Mouse (Mus musculus) right cerebral cortex, postnatal 14 days (tissue): ENCODE results near the gene Sap30bp.

Experiments used
- DNase-seq: peaks from one replicate; pipeline ENCODE4 v3.0.0; 2022

Sap30bp gene

DNA sequence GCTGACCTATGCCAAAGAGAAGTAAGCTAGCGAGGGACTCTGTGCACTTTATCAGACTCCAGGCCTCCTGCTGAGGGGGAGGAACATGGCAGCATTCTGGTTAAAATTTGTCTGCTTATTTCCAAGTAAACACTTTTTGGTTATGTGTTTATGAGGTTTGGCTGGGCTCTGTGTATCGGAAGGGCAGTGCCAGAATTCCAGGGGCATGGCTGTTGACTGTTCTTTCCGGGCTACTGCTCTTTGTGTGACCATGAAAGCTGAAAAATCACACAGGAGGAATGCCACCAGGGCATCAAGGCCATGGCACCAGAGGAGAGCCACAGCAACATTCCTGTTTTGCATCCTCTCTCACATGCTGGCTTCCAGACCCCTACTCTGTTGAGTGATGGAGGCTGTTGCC is 27.0 kb upstream of the Sap30bp start:
- DNase-seq, result no peak

DNA sequence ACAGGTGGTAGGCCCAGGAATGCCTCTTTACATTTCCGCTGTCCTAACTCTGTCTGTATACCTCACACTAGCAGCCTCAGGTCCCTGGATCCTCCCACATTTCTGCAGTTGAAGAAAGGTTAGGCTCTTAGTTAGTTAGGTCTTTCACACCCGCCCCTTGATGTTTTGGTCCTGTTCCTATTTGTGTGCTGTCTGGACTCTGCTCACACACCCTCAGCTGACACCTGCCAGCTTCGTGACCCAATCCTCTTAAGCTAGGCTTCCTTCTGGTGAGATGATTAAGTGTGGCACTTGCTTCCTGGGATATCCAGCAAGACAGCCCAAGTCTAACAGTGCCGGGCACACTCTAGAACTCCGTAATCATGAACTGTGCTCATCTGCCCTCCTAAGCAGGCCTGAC is 26.6 kb upstream of the Sap30bp start:
- no peak for DNase-seq

DNA sequence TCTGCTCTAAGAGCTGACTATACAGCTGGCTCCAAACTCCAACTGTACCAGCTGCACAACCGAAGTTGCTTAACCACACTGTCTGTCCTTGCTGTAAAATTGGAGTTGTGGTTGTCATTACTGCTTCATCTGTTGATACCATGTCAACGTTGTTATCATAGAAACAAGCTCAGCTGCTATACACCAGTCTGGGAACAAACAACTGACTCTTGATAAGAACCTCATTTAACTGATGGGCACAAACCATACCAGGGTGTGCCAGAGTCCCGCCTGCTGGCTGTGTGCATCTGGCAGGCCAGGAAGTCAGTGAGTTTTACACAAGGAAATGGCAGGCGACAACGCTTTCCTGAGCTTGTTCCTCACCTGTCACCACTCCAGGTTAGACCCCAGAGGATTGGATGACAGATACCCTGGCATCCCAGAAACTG is 21.9 kb upstream of the Sap30bp start:
- DNase-seq, result no peak

DNA sequence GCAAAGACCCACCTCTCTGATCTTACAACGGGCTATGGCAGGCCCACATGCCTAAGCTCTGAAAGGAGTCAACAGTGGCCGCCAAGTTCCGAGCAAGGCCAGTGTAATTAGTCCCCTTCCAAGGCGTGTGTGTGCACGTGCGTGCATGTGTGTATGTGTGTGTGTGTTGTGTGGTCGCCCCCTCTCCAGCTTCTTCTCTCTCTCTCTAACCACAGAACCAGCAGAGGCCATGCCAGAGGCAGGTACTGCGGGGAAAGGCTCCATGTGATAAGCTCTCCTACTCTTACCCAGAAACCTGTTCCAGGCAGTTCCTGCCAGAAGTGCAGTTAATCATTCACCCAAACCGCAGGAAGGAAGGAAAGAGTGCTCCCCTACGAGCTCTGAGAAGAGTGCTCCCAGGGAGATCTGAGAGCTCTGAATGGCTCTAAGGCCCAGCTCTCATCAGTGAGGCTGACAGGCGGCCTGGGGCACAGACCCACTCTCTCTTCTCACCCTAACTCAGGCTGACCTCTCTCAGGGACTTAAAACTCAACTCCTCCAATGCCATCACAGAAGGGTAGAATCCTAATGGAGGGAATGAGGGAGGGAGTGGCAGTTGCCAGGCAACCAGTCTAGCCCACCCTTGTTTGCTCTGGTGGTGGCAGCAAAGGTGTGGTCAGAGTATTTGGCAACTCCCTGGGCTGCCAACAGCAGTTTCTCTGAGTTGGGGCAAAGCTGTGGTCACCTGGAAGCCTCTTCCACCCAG is 21.3 kb upstream of the Sap30bp start, which contains the start of gene Smim6:
TSS of gene Smim6 (plus strand) at position 386 of the 745 bp plus-strand sequence.
- no peak for DNase-seq

DNA sequence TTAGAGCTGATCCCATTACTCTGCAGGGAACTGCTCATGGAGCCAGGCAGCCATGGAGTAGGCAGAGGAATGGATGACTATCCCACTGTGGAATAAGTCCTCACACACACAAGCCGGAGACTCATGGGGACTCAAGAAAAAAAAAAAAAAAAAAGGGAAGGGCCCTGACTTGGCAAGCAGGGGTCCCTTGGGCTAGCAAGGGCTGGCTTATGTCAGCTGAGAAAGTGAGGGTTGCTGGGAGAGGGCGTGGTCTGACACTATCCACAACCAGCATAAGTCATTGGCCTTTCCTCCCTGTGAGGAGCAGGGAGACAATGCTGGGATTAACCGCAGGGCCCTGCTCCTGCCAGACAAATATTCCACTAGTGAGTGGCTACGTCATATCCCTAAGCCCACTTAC is 16.5 kb upstream of the Sap30bp start:
- DNase-seq, result no peak

DNA sequence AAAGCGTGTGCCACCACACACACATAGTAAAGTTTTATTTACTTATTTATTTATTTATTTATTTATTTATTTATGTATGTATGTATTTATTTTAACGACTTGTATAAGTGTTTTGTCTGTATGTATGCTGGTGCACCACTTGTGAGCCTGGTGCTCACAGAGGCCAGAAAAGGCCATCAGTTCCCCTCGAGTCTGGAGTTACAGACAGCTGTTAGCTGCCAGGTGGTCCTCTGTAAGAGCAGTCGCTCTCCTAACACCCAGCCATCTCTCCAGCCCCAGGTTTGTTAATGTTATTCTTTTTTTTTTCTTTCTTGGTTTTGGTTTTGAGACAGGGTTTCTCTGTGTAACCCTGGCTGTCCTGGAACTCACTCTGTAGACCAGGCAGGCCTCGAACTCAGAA is 14.4 kb upstream of the Sap30bp start:
- no peak for DNase-seq

DNA sequence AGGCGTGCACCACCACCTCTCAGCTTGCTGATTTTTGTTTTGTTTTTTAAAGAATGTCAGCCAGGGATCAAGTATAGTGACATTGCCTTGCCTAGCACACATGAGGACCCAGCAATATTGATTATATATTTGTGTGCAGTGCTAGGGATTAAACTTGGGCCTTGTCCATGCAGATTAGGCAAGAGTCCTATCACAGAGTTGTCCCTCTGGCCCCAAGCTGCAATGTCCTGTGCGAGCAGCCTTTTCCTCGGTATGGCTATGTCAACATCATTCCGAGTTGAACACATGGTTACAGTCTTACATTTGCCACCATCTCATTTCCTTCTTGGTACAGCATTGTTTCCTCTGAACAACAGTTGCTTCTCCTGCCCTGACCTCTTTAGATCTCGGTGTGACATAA is 14.0 kb upstream of the Sap30bp start:
- DNase-seq, result no peak

DNA sequence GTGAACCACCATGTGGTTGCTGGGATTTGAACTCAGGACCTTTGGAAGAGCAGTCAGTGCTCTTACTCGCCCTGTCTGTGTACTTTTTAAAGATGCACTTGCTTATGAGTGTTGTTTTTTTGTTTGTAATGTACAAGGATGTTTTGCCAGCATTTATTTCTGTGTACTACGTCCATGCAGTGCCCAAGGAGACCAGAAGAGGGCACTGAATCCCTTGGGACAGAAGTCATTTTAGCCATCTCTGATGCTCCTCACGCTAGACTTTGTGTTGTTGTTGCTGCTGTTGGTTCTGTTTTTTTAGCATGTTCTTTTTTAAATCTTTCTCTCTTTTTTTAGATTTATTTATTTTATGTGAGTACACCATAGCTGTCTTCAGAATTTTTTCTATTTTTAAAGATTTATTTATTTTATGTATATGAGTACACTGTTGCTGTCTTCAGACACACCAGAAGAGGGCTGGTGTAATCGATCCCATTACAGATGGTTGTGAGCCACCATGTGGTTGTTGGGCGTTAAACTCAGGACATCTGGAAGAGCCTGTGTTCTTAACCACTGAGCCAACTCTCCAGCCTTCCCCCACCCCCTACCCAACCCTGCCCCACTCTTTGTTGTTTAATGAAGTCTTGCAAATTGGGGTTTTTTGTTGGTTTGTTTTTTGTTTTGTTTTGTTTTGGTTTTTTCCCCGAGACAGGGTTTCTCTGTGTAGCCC is 12.8 kb upstream of the Sap30bp start:
- DNase-seq, result peak; percentile 53

DNA sequence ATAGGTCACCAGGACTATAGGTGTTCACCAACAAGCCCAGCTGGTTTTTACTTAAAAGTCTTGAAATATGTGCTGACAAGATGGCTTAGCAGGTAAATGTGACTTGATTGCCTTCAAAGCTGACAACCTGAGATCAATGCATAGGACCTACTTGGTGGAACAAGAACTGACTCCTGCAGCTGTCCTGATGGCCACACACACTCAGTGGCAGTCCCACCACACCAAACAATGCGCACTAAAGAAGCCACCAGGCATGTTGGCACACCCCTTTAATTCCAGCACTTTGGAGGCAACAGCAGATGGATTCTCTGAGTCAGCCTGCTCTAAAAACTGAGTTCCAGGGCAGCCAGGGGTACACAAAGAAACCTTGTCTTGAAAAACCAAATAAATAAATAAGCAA is 11.1 kb upstream of the Sap30bp start:
- DNase-seq, result no peak

DNA sequence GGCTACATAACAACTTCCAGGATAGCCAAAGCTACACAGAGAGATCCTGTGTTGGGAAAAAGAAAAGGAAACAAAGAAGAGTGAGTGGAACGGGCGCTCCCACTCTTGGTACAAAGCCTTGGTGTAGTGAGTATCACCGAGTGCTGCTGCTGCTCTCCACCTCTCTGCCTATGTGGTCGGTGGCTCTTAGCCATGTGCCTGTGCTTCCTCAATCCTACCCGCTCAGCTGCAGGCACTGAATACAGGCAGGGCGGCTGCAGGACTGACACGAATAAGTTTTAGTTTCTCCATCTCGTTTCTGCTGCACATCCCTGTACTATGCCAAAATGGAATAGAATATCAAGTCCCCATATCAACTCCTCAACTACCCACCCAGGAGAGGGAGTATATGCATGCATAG is 4.1 kb upstream of the Sap30bp start:
- DNase-seq, result no peak

DNA sequence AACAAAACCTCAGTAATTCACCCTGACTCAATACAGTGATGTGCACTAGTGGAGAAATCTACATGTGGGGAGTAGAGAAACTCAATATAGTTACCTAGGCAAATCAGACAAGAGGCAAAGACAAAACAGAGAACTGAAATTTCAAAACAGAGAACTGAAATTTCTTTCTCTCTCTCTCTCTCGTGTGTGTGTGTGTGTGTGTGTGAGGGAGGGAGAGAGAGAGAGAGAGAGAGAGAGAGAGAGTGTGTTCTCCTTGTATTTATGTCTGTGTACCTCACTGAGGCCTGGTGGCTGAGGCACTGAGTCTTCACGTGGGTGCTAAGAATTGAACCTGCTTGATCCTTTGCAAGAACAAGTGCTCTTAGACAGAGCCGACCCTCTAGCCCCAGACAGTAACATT is 3.3 kb upstream of the Sap30bp start:
- DNase-seq, result no peak

DNA sequence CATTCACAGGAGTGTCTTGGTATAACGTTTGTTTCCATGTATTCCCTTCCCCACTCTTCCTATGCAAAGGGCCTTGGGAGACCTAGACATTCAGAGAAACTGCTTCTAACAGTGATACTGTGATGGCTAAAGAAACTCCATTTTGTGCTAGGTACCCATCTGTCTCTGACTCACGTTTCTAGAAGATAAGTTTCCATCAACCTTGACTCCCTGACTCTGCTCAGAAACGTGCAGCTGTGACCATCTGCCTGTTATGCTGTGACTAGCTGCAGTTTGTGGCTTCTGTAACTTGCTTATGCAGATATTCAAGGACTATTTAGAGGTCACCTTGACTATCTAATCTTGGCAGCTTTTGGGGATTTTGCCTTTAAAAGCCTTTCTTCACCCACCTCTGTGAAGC is 1.8 kb upstream of the Sap30bp start:
- no peak for DNase-seq

DNA sequence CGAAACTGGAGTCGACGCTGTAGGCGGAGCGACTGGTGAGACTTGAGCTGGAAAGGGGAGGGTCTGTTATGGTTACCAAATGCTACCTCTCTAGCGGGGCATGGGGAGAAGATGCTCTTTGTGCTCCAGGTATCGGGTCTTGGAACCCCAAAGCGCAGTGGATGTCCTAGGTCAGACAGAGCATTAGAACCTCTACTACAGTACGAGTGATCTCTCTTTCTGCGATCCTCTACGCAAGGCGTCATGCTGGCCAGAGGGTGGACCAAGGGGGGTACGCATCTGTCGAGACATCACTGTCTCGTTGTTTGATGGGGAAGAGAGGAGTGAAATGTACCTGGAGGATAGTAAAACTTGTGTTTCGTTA is 647 bp downstream of the Sap30bp start:
- no peak for DNase-seq

DNA sequence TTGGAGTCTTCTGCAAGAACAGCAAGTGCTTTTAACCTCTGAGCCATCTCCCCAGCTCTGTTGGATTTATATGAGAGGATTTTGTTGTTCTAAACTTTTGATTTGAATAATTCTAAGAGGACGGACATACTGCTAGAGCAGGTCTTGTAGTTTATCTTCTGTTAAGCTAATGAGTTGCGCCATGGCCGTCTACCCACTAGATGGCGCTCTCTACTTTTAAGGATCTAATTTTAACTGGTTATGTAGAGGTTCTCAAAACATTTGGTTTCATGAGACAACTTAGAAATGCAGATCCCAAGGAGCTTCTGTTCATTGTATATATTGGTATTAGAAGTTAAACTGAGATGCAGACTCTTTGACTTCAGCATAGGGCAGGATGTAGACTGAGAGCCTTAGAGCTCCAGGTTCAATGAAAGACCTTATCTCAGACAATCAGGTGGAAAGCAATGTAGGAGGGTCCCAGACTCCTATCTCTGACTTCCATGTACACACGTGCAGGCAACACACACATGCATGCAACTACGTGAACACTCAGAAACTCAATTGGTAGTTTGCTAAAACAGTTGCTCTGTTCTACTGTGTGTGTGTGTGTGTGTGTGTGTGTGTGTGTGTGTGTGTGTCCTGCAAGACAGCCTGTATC is 6.7 kb downstream of the Sap30bp start:
- peak; percentile 66 for DNase-seq

DNA sequence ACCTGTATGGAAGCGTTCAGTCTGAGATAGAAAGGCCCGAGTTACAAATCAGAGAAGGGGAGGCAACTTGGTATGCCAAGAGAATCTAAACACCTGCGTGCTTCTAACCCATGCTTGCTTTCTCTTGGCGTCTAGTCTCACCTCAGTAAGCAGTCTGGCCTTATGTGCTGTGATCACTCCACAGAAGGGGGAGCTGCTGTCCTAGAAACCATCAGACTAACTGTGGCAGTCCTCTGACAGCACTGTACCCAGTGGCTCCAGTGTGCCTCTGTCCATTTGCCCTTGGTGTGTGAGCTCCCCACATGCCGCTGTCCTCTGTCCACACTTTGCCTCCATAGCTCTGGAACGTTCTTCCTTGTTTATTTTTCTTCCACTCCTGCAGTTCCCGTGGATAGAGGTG is 8.9 kb downstream of the Sap30bp start:
- DNase-seq, result no peak

DNA sequence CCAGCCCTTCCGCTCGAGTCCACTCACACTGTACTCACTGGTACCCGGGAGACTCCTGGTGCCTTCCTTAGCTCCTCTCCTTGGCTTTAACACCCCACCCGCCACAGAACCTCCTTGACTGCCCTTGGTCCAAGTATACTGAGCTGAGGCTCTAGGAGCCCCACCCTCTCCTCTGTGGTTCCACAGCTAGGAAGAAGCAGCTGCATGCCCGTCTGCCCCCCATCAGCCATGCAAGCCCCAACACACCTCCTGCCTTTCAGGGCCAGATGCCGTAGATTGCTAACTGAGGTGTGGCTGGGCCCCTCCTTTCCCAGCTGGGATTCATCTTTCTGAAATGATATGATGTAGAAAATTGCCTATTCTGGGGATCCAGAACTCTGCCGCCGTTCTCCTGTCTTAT is 12.2 kb downstream of the Sap30bp start:
- no peak for DNase-seq

DNA sequence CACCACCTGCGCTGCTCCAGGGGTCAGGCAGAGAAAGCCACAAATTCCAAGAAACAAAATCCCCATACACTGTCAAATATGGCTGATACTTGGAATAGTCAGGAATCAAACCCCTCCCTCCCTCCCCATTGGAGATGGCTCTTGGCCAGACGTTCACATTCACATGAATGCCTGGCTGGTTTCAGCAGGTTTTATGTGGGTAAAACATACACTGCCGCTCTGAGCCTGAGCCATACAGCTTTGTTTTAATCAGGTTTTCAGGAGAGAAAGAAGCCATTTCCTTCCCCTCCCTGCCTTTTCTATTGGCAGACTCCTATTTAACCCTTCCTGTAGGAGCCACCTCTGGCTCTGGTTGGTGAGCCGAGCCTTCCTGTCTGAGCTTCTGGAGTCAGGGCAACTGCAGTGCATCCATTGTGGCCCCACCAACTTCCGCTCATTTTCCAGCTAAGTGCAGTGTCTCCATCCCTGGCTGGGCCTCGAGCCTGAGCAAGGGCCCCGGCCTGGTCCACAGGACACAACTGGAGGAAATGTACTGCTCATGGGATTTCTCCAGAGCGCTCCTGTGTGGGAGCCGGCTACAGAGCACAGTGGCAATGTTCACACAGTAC is 13.2 kb downstream of the Sap30bp start:
- no peak for DNase-seq

DNA sequence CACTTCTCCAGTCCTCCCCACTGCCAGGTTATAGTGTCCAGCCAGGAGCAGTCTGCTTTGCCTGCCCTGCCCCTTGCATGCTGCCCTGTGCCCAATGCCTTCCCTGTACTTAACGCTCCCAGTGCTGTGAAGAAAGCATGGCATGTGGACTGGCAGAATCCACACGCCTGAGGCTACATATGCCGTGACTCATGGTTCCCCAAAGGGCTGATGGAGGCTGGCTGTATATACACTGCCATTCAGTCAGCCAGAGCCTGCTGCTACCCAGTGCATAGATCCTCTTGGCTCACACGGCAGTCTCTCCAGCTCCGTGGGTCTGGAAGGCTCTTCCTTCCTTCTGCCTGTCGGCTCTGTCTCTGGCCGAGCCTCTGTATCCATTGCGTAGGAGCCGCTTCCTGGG is 15.2 kb downstream of the Sap30bp start:
- no peak for DNase-seq

DNA sequence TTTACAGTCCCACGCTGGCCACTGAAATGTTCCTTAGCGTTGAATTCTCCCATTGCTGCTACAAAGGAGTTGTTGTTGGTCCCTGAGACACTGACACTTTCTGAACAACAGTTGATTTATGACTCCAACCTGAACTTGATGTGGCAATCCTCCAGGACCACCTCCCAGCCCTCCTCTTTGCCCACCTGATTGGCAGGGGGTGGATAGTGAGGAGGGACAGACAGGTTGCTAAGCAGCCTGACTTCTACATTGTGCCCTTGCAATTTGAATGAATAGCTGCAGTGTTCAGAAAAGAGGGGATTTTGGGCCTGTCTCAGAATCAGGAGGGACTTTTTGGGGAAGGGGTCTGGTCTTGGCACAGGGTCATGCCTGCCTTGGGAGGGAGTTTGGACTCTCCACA is 17.6 kb downstream of the Sap30bp start:
- no peak for DNase-seq

DNA sequence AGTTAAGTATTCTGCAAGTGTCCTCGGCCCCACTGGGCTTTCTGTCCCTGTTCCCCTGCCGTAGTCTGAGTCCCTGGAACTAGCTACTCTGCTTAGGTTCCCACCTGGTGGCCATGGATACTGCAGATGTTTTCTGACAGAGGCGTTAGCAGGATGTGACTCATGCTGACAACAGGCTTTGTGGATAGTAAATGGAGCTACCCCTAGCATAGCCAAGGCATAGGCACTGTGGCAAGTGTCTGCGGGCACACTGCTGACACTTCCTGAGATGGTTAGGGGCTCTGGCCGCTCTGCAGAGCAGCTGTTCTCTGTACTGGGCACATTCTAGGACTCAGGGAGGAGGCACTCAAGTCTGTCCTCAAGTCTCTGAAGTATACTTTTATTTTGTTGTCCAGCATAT is 21.6 kb downstream of the Sap30bp start:
- no peak for DNase-seq

DNA sequence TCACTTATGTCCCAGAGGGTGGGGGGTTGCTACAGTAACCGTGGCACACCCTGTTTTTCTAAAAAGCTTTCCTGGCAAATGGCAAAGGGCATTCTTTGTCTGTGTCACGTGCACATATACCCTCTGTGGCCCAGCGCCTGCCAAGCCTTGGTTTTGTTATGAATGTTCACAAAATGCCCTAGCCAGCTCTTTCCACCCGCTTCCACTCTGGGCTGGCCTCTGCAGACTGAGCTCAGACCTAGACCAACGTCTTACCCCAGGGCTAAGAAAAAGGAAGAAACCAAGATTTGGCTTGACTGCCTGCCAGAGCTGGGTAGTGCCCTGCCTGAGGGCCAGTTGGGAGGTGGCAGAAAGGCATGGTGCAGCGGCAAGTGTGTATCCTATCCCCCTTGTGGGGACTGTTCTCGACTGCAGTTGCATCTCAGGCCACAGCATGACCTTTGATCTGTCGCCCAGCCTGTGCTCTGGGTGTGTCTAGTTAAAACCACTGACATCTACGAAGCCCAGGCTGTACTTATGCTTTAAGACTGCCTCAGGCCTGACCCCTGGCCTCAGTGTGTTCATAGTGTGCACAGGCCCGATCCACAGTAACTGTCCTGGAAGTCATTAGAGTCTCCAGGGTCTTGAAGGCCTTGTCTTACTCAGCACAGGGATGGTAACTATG is 22.2 kb downstream of the Sap30bp start:
- DNase-seq, result no peak

DNA sequence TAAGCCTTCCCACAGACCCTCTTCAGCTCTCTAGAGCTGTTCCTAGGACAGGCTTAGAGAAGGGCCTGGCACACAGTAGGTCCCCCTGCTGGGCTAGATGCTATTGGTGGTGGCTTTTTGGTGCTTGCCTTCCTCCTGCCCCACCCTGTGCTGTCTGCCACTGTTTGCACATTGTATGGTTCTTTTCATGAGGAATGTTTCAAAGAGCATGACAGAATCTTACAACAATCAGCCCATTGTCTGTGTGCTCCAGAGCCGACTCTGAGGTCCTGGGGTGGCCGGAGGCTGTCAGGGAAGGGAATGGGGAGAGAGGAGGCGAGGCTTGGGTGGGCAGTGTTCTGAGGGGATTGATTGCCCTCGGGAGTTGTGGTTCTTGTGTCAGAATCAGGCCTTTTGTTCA is 23.4 kb downstream of the Sap30bp start:
- no peak for DNase-seq

DNA sequence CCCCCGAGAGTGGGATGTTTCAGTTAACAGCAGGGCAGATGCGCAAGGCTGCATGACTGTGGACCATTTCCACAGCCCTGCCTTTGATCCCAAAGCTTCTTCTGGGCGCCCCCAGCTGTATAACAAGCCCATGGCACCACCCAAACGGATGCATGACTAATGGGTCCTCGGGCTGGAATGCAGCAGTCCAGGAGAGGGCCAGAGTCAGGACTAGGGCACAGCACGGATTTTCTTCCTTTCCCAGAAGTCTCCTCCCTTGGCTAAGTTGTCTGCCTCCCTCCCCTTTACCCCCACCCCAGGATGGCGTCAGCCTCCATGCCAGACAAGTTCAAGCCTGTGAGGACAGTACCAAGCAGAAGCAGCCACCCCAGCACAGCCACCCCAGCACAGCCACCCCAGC is 24.9 kb downstream of the Sap30bp start:
- DNase-seq, result no peak
